Mouse (Mus musculus) adrenal gland, postnatal 10 days (tissue): Measurements from ENCODE around the gene Usp3. TPM values are rescaled to one million over a fixed set of nuclear protein-coding genes. Genes with fewer than 3 reads are reported as not detected.

Experiments used
- DNase-seq: peaks from one replicate; pipeline ENCODE4 v3.0.0; 2021; ENCODE audit warnings: mixed read lengths
- total RNA-seq, 2 experiments: library from RNA; stranded (reverse); gene quantifications; 2 replicates each; pipeline ENCODE4 v1.2.3; 2021

Usp3 gene
- total RNA-seq, 2 experiments from 2014 or later, result 35.3 to 48.5 TPM

DNA sequence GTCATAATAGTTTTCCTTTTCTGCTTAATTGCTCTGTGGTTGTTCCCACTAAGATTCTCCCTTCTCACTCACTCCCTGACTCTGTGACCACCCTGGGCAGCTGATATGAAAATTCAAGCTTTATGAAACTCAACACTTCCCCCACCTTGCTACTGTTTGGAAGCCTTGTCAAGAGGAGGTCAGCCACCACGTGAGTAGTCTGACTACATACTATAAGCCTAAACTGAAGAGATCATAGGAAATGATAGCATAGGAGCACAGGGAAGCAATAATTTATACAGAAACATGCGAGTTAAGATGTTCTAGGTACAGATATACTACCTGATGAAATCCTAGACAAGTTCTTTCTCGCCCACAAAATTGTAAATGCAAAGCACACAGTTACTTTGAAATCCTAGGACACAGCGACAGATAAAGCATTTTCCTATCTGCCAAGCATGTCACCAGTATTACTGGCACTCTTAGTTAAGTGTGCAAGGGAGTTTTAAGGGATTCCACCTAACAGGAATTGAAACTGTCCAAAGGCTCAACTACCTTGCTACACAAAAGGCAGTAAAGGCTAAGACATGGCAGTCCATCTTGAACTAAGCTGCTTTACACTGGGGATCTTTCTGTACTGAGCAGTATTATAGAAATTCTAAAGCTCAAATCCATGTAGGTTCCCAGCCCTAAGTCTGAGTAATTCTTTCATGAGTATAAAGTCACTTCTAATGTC is 20.8 kb downstream of the Usp3 start:
- no peak for DNase-seq

DNA sequence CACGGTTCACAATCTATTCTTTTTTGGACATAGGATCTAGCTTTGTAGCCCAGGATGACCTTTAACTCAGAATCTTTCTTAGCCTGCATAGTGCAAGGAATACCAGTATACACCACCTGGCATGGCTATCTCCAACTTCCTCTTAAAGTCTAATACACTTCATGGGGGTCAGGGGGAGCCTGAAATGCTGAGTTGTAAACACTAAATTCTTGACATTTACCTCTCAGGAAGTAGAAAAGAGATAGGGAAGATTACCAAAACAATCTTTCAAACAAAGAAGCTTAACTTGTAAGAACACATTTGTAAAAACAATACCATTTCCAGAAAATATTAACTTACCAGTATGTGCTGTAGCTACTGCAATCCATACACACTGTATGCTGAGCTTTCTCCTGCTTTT is 30.7 kb downstream of the Usp3 start:
- DNase-seq, result no peak

DNA sequence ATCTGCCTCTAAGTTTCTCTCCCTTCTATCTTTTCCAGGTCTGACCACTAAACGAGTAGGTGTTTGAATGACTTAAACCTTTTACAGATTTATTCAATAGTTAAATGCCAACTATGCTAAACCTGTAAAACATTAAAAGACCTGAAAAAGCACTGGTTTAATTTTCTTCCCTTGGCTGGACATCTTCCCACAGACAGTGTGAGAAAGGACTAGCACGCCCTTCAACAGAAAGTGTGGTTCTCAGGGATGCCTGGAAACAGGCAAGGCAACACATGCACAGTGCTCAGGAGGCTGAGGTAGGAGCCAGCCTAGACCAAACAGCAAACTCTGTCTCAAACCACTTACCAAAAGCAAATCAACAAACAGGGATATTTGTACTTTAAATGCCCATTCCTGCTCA is 31.4 kb downstream of the Usp3 start:
- DNase-seq, result no peak

DNA sequence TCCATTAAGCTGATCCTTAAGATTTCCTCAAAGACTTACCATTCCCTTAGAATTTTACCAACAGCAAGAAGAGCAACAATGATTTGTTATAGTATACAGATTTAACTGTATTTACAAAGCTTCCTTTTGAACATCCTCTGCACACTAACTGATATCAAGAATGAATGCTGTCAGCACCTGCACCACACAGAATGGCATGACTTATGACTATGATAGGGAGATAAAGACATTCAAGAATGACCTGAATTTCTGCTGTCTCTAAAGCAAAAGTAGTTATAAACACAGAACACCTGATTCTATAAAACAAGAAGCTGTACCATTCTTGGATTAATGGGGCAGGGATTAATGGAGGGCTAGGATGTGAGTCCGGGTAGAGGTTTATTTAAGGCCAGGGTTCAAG is 32.2 kb downstream of the Usp3 start:
- no peak for DNase-seq

DNA sequence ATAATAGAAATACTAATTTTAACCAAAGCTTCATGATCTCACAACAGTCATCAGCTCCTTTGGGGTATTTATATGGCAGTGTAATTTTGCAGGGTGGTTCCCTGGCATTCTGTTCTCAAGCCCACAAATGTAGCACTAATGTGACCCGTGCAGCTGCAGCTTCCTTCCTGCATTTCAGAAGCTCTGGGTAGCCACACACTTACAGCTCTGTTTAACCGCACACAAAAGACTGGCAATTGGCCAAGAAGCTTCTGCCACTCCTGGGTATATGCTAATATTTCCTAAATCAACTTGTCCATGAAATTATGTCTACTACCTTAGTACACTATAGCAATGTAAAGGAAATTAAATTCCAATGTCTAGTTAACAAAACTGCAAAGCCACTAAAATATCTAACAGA is 32.6 kb downstream of the Usp3 start:
- no peak for DNase-seq

DNA sequence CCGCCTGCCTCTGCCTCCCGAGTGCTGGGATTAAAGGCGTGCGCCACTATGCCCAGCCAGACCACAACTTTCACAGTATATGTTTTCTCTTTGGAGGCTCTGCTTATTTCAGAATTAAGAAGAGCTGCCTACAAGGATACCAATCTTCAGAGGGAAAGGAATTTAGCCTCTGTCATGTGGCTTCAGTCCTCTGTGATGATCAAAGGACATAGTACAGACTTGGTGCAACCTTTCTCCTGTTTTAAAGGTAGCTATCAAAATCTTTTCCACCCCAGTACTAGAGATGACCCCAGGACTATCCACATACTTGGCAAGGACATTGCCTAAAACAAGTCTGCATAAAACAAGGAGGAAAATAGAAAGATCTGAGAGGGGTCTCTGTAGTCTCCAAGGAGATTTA is 34.0 kb downstream of the Usp3 start:
- no peak for DNase-seq

DNA sequence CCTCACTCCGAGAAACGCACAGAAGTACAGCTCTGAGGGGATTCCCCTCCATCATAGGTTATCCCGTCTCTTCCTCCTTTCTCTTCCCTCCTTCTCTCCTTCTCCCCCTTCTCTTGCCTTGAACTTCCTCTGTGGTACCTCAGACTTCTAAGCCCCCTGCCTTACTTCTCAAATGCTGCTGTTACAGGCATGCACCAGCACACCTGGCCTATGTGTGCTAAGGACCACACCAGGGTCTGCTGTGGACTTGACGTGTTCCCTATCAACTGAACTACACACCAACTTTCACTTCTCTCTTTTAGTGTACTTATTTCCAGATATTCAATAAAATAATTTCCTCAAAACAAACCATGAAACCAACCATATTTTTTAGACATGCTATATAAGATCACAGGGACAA is 50.2 kb downstream of the Usp3 start:
- DNase-seq, result no peak

DNA sequence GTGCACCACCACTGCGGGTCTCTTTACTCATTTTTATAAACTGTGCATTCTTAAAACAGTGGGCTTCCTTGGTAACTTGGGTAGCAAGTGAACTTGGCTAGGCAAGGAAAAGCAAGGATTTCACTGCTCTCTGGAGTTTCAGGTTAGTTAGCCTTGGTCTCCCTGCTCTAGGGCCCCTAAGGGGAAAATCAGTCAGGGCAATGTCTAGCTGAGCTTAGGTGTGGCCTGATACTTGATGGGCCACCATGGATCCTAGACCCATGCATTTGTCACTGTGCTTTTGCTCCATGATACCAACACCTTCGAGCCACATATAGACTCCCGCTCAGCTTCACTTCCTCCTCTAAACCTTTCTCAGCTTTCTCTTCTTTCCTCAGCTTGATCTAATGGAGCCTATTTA is 71.3 kb downstream of the Usp3 start:
- no peak for DNase-seq

DNA sequence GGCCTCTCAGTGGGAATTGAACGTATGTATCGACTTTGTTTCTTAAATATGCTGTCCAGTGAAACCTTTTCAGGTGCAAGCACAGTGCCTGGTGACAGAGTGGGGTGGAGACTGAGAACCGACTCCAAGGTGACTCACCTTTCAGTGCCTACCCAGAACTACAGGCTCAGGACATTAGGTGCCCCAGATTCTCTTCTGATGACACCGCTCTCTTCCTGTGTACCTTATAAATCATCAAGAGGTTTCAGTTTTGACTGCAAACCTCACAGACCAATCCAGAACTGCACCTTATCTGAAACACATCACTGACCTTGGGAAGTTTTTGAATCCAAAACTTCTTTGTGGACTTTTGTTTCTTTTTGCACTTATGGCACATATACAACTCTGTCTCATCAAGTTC is 72.6 kb downstream of the Usp3 start:
- DNase-seq, result no peak

DNA sequence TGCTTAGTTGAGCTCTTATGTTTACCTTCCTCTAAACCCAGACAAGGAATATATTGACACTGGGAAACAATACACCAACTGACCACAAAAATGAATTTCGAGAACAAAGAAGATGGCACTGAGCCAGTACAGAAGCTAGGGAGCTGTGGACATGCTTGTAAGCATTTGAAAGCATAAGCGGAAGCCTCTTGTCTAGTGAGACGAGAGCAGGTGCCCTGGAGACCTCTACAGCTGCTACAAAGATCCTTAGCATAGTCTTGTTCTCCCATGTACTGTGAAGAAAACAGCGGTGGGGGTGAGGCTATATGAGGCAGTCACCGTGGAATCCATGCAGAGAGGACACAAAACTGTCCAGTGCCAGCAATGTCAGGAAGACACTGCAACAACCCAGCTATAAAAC is 74.0 kb downstream of the Usp3 start:
- no peak for DNase-seq

DNA sequence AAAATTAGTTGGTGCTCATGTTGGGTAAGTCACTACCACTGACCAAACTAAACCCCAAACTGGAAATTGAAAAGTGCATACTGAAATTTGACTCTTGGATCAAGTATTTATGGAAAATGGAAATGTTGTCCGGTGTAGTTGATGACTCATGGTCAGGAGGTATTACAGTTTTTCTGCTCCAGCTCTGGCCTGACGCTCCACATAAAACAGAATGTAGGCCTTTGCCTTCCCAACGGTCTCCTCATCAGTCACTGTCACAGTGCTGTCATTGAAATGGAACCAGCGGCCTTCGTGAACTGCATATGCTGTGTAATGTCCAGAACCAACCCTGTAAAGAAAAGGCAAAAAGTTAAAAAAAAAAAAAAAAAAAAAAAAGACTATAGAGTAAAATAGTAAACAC is 74.7 kb downstream of the Usp3 start:
- DNase-seq, result no peak

DNA sequence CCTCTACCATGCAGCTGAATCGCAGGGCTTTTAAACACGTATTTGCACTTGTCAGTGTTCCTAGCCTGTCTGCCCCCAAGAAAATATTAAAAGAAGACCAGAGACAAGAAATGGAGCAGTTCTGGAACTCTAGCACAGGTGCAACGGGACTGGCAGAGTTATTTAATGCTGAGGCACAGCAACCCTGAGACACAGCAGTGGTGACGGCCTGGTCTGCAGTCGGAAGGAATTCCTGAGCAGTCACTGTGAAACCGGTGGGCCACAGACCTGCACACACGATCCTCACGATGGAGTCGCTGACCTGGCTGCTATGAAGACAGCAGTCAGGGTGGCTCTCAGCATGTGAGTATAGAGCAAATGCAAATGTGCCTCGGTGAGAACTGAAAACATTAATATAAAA is 75.2 kb downstream of the Usp3 start:
- DNase-seq, result no peak

DNA sequence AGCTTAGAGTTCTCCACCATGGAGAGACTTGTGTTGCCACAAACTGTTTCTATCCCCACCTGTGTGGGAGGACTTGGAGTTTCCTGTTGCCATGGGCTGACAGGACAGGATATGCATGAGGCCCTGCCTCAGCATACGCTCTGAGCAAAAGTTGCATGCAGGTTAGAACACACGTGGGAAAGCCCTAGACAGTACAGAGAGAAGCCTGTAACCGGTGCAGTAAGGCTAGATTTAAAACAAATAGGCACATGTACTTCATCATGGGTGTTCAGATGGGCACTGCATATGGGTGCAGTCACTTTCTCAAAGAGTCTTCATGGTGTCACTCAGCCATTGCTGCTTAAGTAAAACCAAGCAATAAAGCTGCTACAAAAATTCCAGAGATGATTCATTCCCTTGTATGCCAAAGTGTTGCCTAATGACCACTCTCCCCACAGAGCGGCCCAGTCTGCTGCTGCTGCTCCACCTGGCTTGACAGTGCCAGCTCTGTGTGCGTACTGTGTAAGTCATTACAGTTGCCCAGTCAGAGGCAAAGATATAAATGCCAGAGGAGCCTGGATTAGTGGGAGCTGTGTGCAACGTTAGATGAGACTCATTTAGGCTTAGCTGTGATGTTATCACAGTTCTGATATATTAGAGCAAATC is 76.5 kb downstream of the Usp3 start:
- DNase-seq, result peak; percentile 56

DNA sequence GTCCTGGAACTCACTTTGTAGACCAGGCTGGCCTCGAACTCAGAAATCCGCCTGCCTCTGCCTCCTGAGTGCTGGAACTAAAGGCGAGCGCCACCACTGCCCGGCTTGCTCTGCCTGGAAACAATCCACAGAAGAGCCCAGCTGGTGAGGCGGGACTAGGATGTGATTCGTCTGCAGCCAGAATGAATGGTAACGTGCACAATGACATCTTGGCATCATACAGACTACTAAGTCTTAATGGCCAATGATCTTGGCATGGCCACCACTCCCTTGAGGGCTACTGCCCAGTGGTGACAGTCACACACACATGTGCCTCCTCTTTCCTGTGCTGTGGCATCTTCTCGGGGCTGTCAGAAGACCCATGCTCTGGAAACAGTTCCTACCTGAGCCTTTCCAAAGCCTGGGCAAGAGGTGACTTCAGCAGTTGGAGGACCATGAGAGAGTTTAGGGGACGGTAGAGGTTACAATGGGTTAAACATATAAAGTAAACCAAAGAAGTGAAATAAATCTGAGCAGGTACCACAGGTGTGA is 77.2 kb downstream of the Usp3 start:
- no peak for DNase-seq

DNA sequence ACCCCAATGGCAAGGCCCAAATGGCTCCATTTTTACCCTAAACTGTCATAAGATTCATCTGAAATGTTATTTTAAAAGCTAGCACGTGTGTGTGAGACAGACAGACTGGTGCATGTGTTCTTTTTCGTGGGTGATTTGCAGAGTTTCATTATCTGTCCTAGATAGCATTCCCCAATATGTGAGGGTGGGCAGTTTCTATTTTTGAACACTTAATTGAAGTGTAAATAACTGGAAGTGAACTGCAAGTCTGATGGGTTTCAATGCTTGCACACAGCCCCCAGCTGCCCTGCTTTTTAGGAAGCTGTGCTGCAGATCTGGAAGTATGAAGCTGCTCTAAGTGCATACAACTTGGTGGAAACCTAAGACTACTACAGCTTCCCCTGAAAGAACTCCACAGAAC is 77.8 kb downstream of the Usp3 start:
- DNase-seq, result no peak

DNA sequence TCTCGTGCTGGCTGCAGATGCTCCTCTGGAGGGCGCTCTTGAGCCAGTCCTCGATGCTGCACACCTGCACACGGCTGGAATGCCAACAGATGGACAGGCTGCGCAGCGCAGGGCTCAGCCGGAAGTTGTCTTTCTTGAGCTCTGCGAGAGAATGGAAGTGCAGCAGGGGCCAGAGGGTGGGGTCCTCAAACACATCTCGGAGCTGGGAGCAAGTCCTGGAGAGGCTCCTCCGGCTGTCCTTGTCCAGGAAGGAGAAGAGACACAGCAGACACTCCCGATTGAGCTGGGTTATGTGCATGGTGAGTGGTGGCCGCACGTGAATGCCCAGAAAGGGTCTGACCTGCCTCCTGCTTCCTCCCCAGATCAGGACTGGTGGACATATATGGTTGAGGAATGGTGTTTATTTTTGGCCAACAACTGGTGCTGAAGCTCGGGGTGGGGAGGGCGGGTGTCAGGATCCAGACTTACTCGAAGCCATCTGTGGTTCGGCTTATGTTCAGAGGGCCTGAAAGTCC is 78.6 kb downstream of the Usp3 start, which contains the start of gene Fbxl22:
Gene Fbxl22, minus strand, starts transcription at position 338 of the 515 bp plus-strand sequence.
- DNase-seq, result peak; percentile 47

DNA sequence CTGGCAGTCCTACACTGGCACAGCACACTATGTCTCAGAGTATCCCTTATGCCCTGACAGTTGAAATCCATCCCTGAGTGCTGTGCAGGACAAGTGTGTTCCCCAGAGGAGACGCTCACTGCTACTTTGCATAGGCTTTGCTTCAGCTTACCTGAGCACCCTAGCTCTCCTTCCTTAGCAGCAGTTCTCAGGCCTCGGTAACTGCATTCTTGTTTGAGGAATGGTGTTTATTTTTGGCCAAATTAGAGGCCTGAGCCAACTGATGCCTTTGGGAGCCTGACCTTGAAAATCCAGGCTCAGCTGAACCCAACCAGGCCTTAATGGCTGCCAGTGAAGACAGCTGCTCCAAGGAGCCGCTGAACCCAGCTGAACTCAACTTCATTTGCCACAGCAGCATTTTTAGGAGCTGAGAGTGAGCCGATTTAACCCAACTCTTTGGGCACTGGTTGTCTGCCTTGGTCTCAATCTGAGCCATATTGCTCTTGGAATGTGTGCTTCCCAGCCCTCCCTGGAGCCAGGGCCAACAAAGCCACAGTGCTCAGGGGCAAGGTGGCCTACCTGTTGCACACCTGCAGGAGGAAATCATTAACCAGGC is 79.2 kb downstream of the Usp3 start:
- DNase-seq, result no peak

DNA sequence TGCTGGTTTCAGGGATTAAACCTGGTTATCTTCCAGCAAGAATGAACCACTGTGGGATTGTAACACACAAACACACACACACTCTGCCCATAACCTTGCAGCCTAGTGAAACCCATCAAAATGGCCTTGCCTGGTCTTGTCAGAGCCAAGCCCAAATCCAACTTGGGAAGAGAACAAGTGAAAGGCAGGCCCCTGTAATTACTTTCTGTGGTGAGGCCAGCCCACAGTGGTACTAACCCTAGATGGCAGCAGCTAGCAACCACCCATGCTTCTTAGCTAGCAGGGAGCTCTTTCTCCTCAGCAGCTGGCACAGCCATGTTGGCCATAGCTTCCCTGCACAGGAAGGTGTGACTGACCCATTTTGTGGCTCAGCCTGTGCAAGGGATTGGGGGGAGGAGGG is 79.8 kb downstream of the Usp3 start:
- DNase-seq, result no peak

DNA sequence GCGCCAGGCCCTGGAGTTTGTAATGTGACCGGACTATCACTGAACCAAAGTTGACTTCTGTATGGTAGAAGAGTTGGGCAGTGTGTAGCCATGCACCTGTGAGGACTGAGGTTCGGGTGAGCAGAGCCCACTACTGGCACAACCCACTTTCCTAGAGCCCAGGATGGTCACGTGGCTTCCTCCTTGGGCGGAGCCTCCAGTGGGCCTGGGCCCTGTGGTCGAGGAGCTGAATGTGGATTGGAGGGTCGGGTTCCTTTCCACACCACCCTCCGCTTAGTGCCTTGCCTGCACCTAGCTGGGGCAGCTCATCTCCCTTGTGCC is 80.6 kb downstream of the Usp3 start:
- DNase-seq, result peak; percentile 89

DNA sequence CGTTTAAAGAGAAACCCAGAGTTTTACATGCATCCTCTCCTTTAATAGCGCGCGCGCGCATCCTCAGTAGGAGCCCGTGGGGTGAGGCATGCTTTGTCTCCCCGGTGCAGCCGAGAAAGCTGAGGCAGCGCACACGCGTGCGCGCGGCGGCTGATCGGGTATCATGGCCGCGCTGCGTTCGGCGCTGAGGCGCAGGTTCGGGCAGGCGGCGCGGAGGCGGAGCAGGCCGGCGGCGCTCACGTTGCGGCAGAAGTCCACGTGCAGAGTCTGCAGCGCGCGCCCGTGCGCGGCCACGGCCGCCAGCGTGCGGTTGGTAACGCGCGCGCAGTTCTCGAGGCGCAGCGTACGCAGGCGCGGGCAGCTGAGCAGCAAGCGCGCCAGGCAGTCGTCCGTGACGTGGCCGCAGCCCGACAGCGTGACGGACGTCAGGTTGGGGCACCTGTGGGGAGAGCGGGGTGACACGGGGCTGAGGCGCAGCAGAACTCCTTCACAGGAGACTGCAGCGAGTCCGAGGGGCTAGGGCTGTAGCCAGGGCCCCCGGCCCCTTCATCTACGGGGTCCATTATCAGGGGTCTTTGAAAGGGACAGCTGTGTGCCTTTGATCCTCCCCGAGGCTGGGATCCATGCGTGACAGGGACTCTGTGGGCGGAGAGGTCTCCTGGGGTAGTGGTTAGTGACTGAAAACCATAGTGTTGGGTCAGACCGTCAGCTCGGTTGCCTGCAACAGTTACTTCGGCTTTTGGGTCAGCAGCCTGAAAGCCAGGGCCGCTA is 81.2 kb downstream of the Usp3 start:
- peak; percentile 95 for DNase-seq

DNA sequence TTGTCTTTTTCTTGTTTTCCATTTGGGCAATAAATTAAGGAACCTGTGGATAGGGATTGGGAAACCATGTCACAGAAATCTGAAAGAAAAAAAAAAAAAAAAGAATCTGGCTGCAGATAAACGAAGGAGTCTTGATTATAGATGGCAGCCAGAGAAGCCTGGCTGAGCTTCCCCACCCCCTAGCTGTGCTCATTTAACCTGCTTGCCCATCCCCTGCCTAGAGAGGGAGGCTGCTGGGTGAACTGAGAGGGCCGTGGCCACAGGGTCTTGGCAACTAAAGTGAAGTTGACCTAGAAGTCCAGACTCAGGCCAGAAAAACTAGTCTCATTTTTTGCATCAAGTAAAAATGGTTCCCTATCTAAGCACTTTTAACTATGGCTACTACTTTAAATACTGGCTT is 82.0 kb downstream of the Usp3 start:
- no peak for DNase-seq

DNA sequence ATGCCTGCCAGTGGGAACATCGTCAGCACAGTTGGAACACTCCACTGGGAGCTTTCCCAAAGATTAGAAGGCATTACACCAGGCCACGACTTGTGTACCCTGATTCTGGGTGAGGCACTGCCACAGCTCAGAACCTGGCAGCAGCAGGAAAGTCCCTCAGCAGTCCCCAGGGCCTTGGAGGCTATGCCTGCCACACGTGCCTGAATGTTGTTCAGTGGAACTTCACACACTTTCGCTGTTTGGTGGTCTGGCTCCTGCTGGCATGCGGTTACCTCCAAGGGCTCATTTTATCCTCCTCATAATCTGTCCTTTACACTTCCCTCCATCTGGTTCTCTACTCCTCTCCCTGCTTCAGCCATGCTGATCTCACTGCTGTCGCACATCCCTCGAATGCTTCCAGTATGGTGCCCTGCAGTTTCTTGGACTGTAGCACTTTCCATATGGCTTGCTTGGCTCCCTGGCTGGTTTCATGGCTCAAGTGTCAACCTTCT is 82.5 kb downstream of the Usp3 start:
- peak; percentile 65 for DNase-seq
